Mouse (Mus musculus): ENCODE data around the gene Tmc8.
A peak's percentile ranks its signal among the peaks of the same experiment; 100 is the strongest.

The Tmc8 gene

GRCm38 (mm10) chr11:117781993-117782704, at the start of gene Tmc8, which contains the start of gene Tmc6:
Gene Tmc8 (plus strand): TSS chr11:117782076.
Gene Tmc6 (minus strand): TSS chr11:117782198.
- DNase-seq (ENCODE audit: low spot score), result peak; percentile 84

- DNase-seq (ENCODE audit: low spot score), result no peak
Measured at GRCm38 (mm10) chr11:117736037-117736689, 45.7 kb upstream of the Tmc8 start.

GRCm38 (mm10) chr11:117738123-117738522, 43.8 kb upstream of the Tmc8 start:
- DNase-seq (ENCODE audit: low spot score), result no peak

GRCm38 (mm10) chr11:117741128-117741527, 40.7 kb upstream of the Tmc8 start:
- DNase-seq (ENCODE audit: low spot score), result no peak

- DNase-seq (ENCODE audit: low spot score), result no peak
Measured at GRCm38 (mm10) chr11:117742243-117742642, 39.6 kb upstream of the Tmc8 start.

- no peak for DNase-seq (ENCODE audit: low spot score)
Measured at GRCm38 (mm10) chr11:117742715-117743114, 39.2 kb upstream of the Tmc8 start.

- no peak for DNase-seq (ENCODE audit: low spot score)
Measured at GRCm38 (mm10) chr11:117743454-117744030, 38.3 kb upstream of the Tmc8 start.

GRCm38 (mm10) chr11:117748628-117749027, 33.2 kb upstream of the Tmc8 start:
- DNase-seq (ENCODE audit: low spot score), result no peak

- no peak for DNase-seq (ENCODE audit: low spot score)
Measured at GRCm38 (mm10) chr11:117749414-117749813, 32.5 kb upstream of the Tmc8 start.

- DNase-seq (ENCODE audit: low spot score), result no peak
Measured at GRCm38 (mm10) chr11:117751544-117751943, 30.3 kb upstream of the Tmc8 start.

- DNase-seq (ENCODE audit: low spot score), result no peak
Measured at GRCm38 (mm10) chr11:117755891-117756290, 26.0 kb upstream of the Tmc8 start.

GRCm38 (mm10) chr11:117759267-117759666, 22.6 kb upstream of the Tmc8 start:
- no peak for DNase-seq (ENCODE audit: low spot score)

- no peak for DNase-seq (ENCODE audit: low spot score)
Measured at GRCm38 (mm10) chr11:117760374-117761119, 21.3 kb upstream of the Tmc8 start.

GRCm38 (mm10) chr11:117761801-117762200, 20.1 kb upstream of the Tmc8 start:
- no peak for DNase-seq (ENCODE audit: low spot score)

- no peak for DNase-seq (ENCODE audit: low spot score)
Measured at GRCm38 (mm10) chr11:117762246-117762645, 19.6 kb upstream of the Tmc8 start.

- no peak for DNase-seq (ENCODE audit: low spot score)
Measured at GRCm38 (mm10) chr11:117764319-117764718, 17.6 kb upstream of the Tmc8 start.

- no peak for DNase-seq (ENCODE audit: low spot score)
Measured at GRCm38 (mm10) chr11:117765361-117765760, 16.5 kb upstream of the Tmc8 start.

- no peak for DNase-seq (ENCODE audit: low spot score)
Measured at GRCm38 (mm10) chr11:117766275-117766674, 15.6 kb upstream of the Tmc8 start.

- DNase-seq (ENCODE audit: low spot score), result no peak
Measured at GRCm38 (mm10) chr11:117768725-117769682, 12.9 kb upstream of the Tmc8 start.

GRCm38 (mm10) chr11:117769683-117770047, 12.2 kb upstream of the Tmc8 start:
- no peak for DNase-seq (ENCODE audit: low spot score)

GRCm38 (mm10) chr11:117770407-117770806, 11.5 kb upstream of the Tmc8 start:
- no peak for DNase-seq (ENCODE audit: low spot score)

Measured in T-cell, adult 2 months (primary cell).